Mouse (Mus musculus) limb, embryonic 14.5 days (tissue): ENCODE measurements around the gene Wnt2b. TPM values are rescaled to one million over a fixed set of nuclear protein-coding genes. Genes with fewer than 3 reads are reported as not detected.

Experiments used
- ATAC-seq: fragments of 200-750 bp; cut with Nextera tagmentation; 2 replicates; pipeline ENCODE4 v1.8.0; 2017; ENCODE audit warnings: low read depth, moderate number of reproducible peaks, moderate TSS enrichment; ENCODE audit not compliant: low FRiP score
- DNase-seq: peaks from one replicate; pipeline ENCODE4 v3.0.0-alpha.2; 2015; ENCODE audit warnings: low spot score
- H3K27ac ChIP-seq: fragments of 300-500 bp; sonication (generic); replicated peaks from 2 replicates; pipeline ENCODE4 v1.5.1; 2014; ENCODE audit warnings: low read depth, mild to moderate bottlenecking, low read length, moderate library complexity, mixed read lengths
- H3K27me3 ChIP-seq: fragments of 300-500 bp; sonication (generic); 2 replicates; pipeline ENCODE4 v1.6.1; 2014; ENCODE audit warnings: low read length, mixed read lengths; ENCODE audit not compliant: control insufficient read depth, insufficient read depth
- H3K36me3 ChIP-seq: fragments of 300-500 bp; sonication (generic); 2 replicates; pipeline ENCODE4 v1.6.1; 2014; ENCODE audit warnings: mild to moderate bottlenecking, low read length, moderate library complexity, mixed read lengths; ENCODE audit not compliant: control insufficient read depth, insufficient read depth
- H3K4me1 ChIP-seq: fragments of 300-500 bp; sonication (generic); 2 replicates; pipeline ENCODE4 v1.6.1; 2014; ENCODE audit warnings: antibody characterized with exemption, low read length, mixed read lengths; ENCODE audit not compliant: control insufficient read depth, insufficient read depth
- H3K4me2 ChIP-seq: fragments of 300-500 bp; sonication (generic); replicated peaks from 2 replicates; pipeline ENCODE4 v1.6.1; 2014; ENCODE audit warnings: low read depth, mild to moderate bottlenecking, low read length, moderate library complexity; ENCODE audit not compliant: severe bottlenecking
- H3K4me3 ChIP-seq: fragments of 300-500 bp; sonication (generic); replicated peaks from 2 replicates; pipeline ENCODE4 v1.5.1; 2014; ENCODE audit warnings: low read length
- H3K9ac ChIP-seq: fragments of 300-500 bp; sonication (generic); 2 replicates; pipeline ENCODE4 v1.6.1; 2014; ENCODE audit warnings: mild to moderate bottlenecking, low read depth, low read length, moderate library complexity; ENCODE audit not compliant: severe bottlenecking
- H3K9me3 ChIP-seq: fragments of 300-500 bp; sonication (generic); 2 replicates; pipeline ENCODE4 v1.6.1; 2016; ENCODE audit warnings: low read length; ENCODE audit not compliant: control insufficient read depth
- POLR2A ChIP-seq: fragments of 200-500 bp; IDR thresholded peaks from 2 replicates; pipeline ENCODE4 v1.8.0; 2012; ENCODE audit warnings: inconsistent platforms, mild to moderate bottlenecking, moderate library complexity, borderline replicate concordance; ENCODE audit not compliant: insufficient read depth, insufficient read length; ENCODE audit errors: extremely low read depth
- WGBS: fragments of 180-500 bp; shearing (Covaris S2); extraction: QIAGEN DNeasy Blood & Tissue Kit; methylation state at CpG from one replicate; pipeline ENCODE4 v1.1.7; 2014; 5-methylcytosine and 5-hydroxymethylcytosine counted together
- polyA plus RNA-seq, 2 experiments: library from polyadenylated mRNA; depleted of rRNA in 1 of 2; stranded (reverse) in 1 of 2; unstranded in 1 of 2; fragments of >200 nt; fragmentation: Nextera tagmentation in 1 of 2; extraction: Ambion mirVana in 1 of 2; gene quantifications; 2 replicates each; pipeline versions ENCODE4 v1.2.1 to v1.2.3; 2012 to 2014

Gene Wnt2b
- polyA plus RNA-seq, 2 experiments: 1.5 to 3.1 TPM

DNA sequence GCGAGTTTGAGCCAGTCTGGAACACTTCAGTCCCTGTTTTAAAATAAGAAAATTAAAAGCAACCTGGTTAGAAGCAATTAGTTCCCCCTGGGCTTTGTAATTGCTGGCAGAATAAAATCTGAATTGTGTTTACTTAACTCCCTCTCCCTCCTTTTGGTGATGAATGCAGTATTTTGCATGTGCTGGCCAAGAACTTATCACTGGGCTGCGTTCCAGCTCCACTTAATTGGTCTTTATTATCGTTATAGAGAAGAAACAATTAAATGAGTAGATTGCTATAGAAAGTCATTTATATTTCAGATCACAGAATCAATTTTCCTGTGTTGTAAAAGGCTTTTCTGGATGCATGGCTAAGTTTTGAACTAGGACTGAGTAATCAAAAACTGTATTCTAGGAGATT, 65.6 kb downstream of the Wnt2b start:
- no peak for ATAC-seq
- H3K4me3 ChIP-seq: no peak overlapping the region
- no peak for DNase-seq
- no peak overlapping the region for H3K27ac ChIP-seq
- H3K36me3 ChIP-seq: peaks cover 68% of the 10 kb centered on the region
- 75% methylated on average over 3 of the region's 3 CpGs for WGBS
- H3K9ac ChIP-seq: no peak overlapping the region
- H3K4me1 ChIP-seq: no peaks in the 10 kb centered on the region
- H3K27me3 ChIP-seq: no peaks in the 10 kb centered on the region
- no peak overlapping the region for H3K4me2 ChIP-seq
- no peaks in the 10 kb centered on the region for H3K9me3 ChIP-seq
- no peak for TF ChIP-seq POLR2A

Other genes with a start within 250 kb of the Wnt2b start
- 6.5 and 6.6 TPM in 2 replicates for gene Ppm1j, start 180.9 kb downstream of the Wnt2b start, polyA plus RNA-seq (2012; rRNA removed)
- 4.1 and 4.4 TPM in 2 replicates for gene Ppm1j, start 180.9 kb downstream of the Wnt2b start, polyA plus RNA-seq (2014; fragmentation: Nextera tagmentation; extraction: Ambion mirVana)
- 0.92 and 0.93 TPM in 2 replicates for gene Fam19a3, start 180.1 kb downstream of the Wnt2b start, polyA plus RNA-seq (2012; rRNA removed)
- 0.26 and 0.36 TPM in 2 replicates for gene Fam19a3, start 180.1 kb downstream of the Wnt2b start, polyA plus RNA-seq (2014; fragmentation: Nextera tagmentation; extraction: Ambion mirVana)
- 158 and 161 TPM in 2 replicates for gene Rhoc, start 173.5 kb downstream of the Wnt2b start, polyA plus RNA-seq (2012; rRNA removed)
- gene Rhoc, start 173.5 kb downstream of the Wnt2b start, polyA plus RNA-seq (2014; fragmentation: Nextera tagmentation; extraction: Ambion mirVana): 192 and 199 TPM in 2 replicates
- gene Mov10, start 143.4 kb downstream of the Wnt2b start, polyA plus RNA-seq (2012; rRNA removed): 32.7 and 41.4 TPM in 2 replicates
- 41.6 and 43.4 TPM in 2 replicates for gene Mov10, start 143.4 kb downstream of the Wnt2b start, polyA plus RNA-seq (2014; fragmentation: Nextera tagmentation; extraction: Ambion mirVana)
- 18.1 and 18.4 TPM in 2 replicates for gene St7l, start 97.9 kb downstream of the Wnt2b start, polyA plus RNA-seq (2012; rRNA removed)
- 36.7 and 40.4 TPM in 2 replicates for gene St7l, start 97.9 kb downstream of the Wnt2b start, polyA plus RNA-seq (2014; fragmentation: Nextera tagmentation; extraction: Ambion mirVana)
- 82.1 and 88.6 TPM in 2 replicates for gene Capza1, start 97.4 kb downstream of the Wnt2b start, polyA plus RNA-seq (2012; rRNA removed)
- gene Capza1, start 97.4 kb downstream of the Wnt2b start, polyA plus RNA-seq (2014; fragmentation: Nextera tagmentation; extraction: Ambion mirVana): 198 and 208 TPM in 2 replicates
- gene Cttnbp2nl, start 91.2 kb upstream of the Wnt2b start, polyA plus RNA-seq (2012; rRNA removed): 11.2 and 12.0 TPM in 2 replicates
- gene Cttnbp2nl, start 91.2 kb upstream of the Wnt2b start, polyA plus RNA-seq (2014; fragmentation: Nextera tagmentation; extraction: Ambion mirVana): 29.5 and 39.1 TPM in 2 replicates
- gene 4930564D02Rik, start 104.9 kb upstream of the Wnt2b start, polyA plus RNA-seq (2012; rRNA removed): not detected in 2 replicates
- gene 4930564D02Rik, start 104.9 kb upstream of the Wnt2b start, polyA plus RNA-seq (2014; fragmentation: Nextera tagmentation; extraction: Ambion mirVana): not detected in 2 replicates